Mouse (Mus musculus) CH12.LX (cell line): ENCODE results near the gene Rpl12. TPM values are rescaled to one million over a fixed set of nuclear protein-coding genes. Genes with fewer than 3 reads are reported as not detected.

Source experiments
- polyA plus RNA-seq: library from polyadenylated mRNA; unstranded; fragments of >175 nt; gene quantifications from 2 replicates; pipeline ENCODE4 v1.2.1, GENCODE M21; 2012; ENCODE audit warnings: low read depth; ENCODE audit not compliant: insufficient read length
- total RNA-seq, 2 experiments: library from RNA; depleted of rRNA; stranded (reverse); fragments of 300-350 nt in 1 of 2; fragments of >200 nt in 1 of 2; gene quantifications; 2 replicates each; pipeline ENCODE4 v1.2.3; 2012 to 2014

Rpl12 gene
- total and polyA plus RNA-seq, 3 experiments: 87.8 to 2,528 (median 1,298) TPM

Other genes with a start within 250 kb of the Rpl12 start
- 41.7 and 45.2 TPM in 2 replicates for gene Cdk9, start 248.5 kb upstream of the Rpl12 start, total RNA-seq (2012; rRNA removed)
- gene Cdk9, start 248.5 kb upstream of the Rpl12 start, total RNA-seq (2014; rRNA removed): 72.1 and 73.7 TPM in 2 replicates
- gene Cdk9, start 248.5 kb upstream of the Rpl12 start, polyA plus RNA-seq: 136 and 138 TPM in 2 replicates
- 10.2 and 11.1 TPM in 2 replicates for gene Sh2d3c, start 240.5 kb upstream of the Rpl12 start, total RNA-seq (2012; rRNA removed)
- gene Sh2d3c, start 240.5 kb upstream of the Rpl12 start, total RNA-seq (2014; rRNA removed): 4.8 and 5.1 TPM in 2 replicates
- gene Sh2d3c, start 240.5 kb upstream of the Rpl12 start, polyA plus RNA-seq: 22.0 and 25.8 TPM in 2 replicates
- gene 6330409D20Rik, start 220.5 kb upstream of the Rpl12 start, total RNA-seq (2012; rRNA removed): not detected in 2 replicates
- not detected in 2 replicates for gene 6330409D20Rik, start 220.5 kb upstream of the Rpl12 start, total RNA-seq (2014; rRNA removed)
- gene 6330409D20Rik, start 220.5 kb upstream of the Rpl12 start, polyA plus RNA-seq: 0.41 and 0.46 TPM in 2 replicates
- 49.9 and 53.8 TPM in 2 replicates for gene Tor2a, start 204.3 kb upstream of the Rpl12 start, total RNA-seq (2012; rRNA removed)
- 37.5 and 41.4 TPM in 2 replicates for gene Tor2a, start 204.3 kb upstream of the Rpl12 start, total RNA-seq (2014; rRNA removed)
- 28.5 and 33.3 TPM in 2 replicates for gene Tor2a, start 204.3 kb upstream of the Rpl12 start, polyA plus RNA-seq
- 0.81 and 0.97 TPM in 2 replicates for gene Ttc16, start 185.9 kb upstream of the Rpl12 start, total RNA-seq (2012; rRNA removed)
- gene Ttc16, start 185.9 kb upstream of the Rpl12 start, total RNA-seq (2014; rRNA removed): 0.11 TPM in 1 of 2 replicates, not detected in the other
- gene Ttc16, start 185.9 kb upstream of the Rpl12 start, polyA plus RNA-seq: 0.24 TPM in 1 of 2 replicates, not detected in the other
- 9.2 and 11.1 TPM in 2 replicates for gene Ptrh1, start 185.8 kb upstream of the Rpl12 start, total RNA-seq (2012; rRNA removed)
- gene Ptrh1, start 185.8 kb upstream of the Rpl12 start, total RNA-seq (2014; rRNA removed): 1.4 and 1.7 TPM in 2 replicates
- gene Ptrh1, start 185.8 kb upstream of the Rpl12 start, polyA plus RNA-seq: 4.6 and 6.9 TPM in 2 replicates
- not detected in 2 replicates for gene Cfap157, start 177.1 kb upstream of the Rpl12 start, total RNA-seq (2012; rRNA removed)
- gene Cfap157, start 177.1 kb upstream of the Rpl12 start, total RNA-seq (2014; rRNA removed): not detected in 2 replicates
- gene Cfap157, start 177.1 kb upstream of the Rpl12 start, polyA plus RNA-seq: 0.23 and 0.67 TPM in 2 replicates
- 1.4 and 2.5 TPM in 2 replicates for gene Stxbp1, start 114.3 kb upstream of the Rpl12 start, total RNA-seq (2012; rRNA removed)
- gene Stxbp1, start 114.3 kb upstream of the Rpl12 start, total RNA-seq (2014; rRNA removed): 1.5 and 1.6 TPM in 2 replicates
- 8.3 and 10.4 TPM in 2 replicates for gene Stxbp1, start 114.3 kb upstream of the Rpl12 start, polyA plus RNA-seq
- gene Fam129b, start 85.4 kb upstream of the Rpl12 start, total RNA-seq (2012; rRNA removed): 0.55 and 0.80 TPM in 2 replicates
- 0.19 and 0.26 TPM in 2 replicates for gene Fam129b, start 85.4 kb upstream of the Rpl12 start, total RNA-seq (2014; rRNA removed)
- 0.49 and 0.50 TPM in 2 replicates for gene Fam129b, start 85.4 kb upstream of the Rpl12 start, polyA plus RNA-seq
- gene Lrsam1, start 55 bp downstream of the Rpl12 start, total RNA-seq (2012; rRNA removed): 9.5 and 10.2 TPM in 2 replicates
- 4.6 and 5.0 TPM in 2 replicates for gene Lrsam1, start 55 bp downstream of the Rpl12 start, total RNA-seq (2014; rRNA removed)
- gene Lrsam1, start 55 bp downstream of the Rpl12 start, polyA plus RNA-seq: 4.7 and 5.4 TPM in 2 replicates
- 3.8 and 5.6 TPM in 2 replicates for gene Slc2a8, start 20.5 kb downstream of the Rpl12 start, total RNA-seq (2012; rRNA removed)
- gene Slc2a8, start 20.5 kb downstream of the Rpl12 start, total RNA-seq (2014; rRNA removed): 0.95 and 1.3 TPM in 2 replicates
- 0.90 and 1.1 TPM in 2 replicates for gene Slc2a8, start 20.5 kb downstream of the Rpl12 start, polyA plus RNA-seq
- 0.08 and 0.25 TPM in 2 replicates for gene Garnl3, start 170.1 kb downstream of the Rpl12 start, total RNA-seq (2012; rRNA removed)
- 0.49 TPM in 1 of 2 replicates, not detected in the other for gene Garnl3, start 170.1 kb downstream of the Rpl12 start, total RNA-seq (2014; rRNA removed)
- gene Garnl3, start 170.1 kb downstream of the Rpl12 start, polyA plus RNA-seq: 0.16 and 0.19 TPM in 2 replicates